Mouse (Mus musculus): Measurements from ENCODE around the gene Ly75. TPM values are rescaled to one million over a fixed set of nuclear protein-coding genes. Genes with fewer than 3 reads are reported as not detected.

Ly75 gene
- total RNA-seq, 4 experiments from 2014 or later = 0.84 to 1.1 (median 0.99) TPM

DNA sequence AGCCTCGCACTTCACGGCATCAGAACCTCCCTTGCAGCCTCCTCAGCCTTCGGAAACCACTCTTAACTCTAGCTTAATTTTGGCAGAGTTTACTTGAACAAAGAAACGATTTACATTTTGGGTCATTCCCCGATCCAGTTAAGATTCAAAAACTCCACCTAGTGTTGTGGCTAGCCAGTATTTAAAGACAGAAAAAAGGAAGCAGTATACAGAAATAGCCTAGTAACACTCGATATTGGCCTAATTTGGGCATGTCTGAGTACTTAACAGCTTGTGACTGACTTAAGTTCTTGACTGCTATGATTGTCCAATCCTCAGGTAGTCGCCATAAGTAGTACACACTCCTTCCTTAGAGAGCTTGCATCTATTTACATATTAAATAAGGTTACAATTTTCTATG, 56.2 kb downstream of the Ly75 start:
- DNase-seq (ENCODE audit: low spot score in 2 of 2) = no peak

DNA sequence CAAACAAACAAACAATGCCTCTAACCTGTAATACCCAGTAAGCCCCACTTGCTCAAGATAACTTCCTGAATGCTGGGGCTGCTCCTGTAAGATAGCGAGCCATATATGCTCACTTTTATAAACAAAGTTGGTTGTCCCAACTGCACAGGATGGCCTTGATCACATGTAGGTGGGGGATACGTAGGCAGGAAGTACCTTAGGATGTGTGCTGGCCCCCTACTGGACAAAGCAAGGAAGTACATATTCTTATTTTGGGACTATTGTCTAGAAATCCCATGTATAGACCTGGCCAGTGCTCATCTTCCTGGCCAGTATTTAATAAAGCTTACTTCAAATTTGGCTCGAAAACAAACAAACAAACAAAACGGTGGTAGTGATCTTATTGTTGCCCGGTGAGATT, 59.7 kb downstream of the Ly75 start:
- DNase-seq (ENCODE audit: low spot score in 2 of 2) = no peak

DNA sequence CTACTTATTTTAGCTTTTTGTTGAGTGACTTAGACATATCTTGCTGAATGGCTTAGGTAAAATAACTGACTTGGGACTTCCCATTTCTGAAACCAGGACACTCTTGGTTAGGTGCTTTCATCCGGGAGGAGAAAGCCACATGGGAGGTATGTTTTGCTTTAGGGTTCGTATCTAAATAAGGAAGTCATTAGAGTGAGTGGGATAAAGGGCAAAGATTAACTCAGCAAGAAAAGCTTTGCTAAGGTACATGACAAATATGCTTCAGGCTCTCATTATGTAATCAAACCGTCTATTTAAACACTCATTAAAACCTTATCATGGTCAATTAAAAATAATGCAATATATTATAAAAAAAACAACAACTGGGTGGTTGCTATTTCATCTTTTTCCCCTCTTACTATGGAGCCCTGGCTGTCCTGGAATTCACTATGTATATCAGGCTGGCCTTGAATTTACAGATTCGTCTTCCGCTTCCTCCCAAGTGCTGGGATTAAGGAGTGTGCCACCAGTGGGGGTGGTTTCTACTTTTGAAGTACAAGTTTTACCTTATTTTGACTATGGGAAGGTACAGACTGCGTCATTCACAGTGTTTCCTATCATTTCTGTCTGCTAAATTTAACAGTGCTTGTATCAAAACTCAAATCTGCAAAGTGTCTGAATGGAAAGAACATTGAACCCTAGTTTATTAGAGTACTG, 60.9 kb downstream of the Ly75 start:
- DNase-seq (ENCODE audit: low spot score in 2 of 2) = no peak

DNA sequence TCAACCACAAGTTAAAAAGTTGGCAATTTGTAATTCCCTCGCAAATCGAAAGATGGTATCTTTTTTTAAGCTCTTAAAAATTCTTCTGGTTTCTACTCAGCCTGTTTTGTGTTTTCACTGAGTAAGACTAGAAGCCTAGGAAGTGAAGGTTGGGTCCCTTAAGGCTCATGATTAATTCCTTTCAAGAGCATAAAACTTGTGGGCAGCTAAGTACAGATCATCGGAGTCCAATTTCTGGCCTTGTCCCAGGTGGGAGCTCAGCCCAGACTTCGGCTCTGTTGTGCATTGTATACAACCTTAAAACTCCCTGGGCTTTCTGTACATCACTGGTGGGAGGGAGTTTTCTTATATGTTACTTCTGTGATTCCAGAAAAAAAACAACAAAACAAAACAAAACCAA, 79.3 kb downstream of the Ly75 start:
- no peak for DNase-seq (ENCODE audit: low spot score in 2 of 2)

DNA sequence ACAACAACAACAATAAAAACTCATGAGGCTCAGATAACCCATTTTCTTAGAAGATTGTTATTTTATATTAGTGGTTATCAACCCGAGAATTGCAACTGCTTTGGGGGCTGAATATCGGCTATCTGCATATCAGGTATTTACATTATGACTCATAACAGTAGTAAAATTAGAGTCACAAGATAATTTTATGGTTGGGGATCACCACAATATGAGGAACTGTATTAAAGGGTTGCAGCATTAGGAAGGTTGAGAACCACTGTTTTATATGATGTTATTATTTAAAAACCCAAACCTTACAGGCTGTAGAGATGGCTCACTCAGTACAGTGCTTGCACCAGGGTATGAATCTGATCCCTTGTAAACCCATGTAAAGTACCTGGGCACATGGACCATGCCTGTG, 83.8 kb downstream of the Ly75 start:
- DNase-seq (ENCODE audit: low spot score in 2 of 2) = no peak

DNA sequence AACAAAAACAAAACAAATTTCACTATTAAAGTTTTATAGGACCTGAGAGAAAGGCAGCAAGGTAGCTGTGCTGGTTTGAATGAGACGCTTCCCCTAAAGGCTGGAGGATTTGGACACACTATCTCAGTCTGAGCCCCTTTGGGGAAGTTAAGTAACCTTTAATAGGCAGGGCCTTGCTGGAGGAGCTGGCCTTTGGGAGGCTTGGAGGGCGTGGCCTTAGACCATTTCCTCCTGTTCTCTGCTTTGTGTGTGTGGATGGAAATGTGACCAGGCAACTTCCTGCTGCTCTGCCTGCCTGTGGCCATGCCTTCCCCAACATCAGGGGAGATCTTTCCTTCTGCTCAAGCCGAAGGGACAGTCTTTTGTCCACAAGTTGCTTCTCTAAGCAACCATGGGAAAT, 84.8 kb downstream of the Ly75 start:
- DNase-seq (ENCODE audit: low spot score in 2 of 2) = no peak

DNA sequence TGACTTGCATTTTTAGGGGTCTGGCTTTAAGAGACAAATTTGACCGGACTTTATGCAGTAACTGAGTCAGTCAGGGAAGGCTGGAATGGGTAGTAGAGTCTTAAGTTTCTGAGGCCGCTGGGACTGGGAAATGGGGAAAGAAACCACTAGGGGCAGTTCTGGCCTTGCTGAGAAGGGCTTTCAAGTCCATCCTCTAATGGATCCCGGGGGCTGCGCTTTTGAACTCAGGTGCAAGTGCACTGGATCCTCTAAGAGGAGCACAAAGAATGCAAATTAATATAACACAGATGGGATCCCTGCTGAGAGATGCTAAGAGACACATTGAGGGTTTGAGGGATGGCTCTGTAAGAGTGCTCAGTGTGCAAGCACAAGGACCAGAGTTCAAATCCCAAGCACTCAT, 91.7 kb downstream of the Ly75 start:
- no peak for DNase-seq (ENCODE audit: low spot score in 2 of 2)

DNA sequence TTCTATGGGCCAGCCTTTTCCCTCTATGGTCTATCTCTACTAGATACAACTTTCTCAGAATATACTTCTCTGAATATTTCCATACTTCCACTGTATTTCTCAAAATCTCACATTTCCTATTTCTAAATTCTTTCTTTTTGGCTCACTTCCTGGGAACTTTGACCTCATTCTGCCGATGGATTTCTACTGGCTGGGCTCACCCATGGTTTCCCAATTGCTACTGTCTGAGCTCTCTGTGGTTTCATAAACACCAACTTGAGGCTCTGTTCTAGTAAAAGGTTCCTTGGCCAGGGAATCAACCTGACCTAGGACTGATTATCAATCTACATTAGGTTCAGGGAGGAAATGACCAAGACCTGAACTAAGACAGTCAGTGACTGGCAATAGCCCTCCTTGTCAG, 93.7 kb downstream of the Ly75 start:
- no peak for DNase-seq (ENCODE audit: low spot score in 2 of 2)

DNA sequence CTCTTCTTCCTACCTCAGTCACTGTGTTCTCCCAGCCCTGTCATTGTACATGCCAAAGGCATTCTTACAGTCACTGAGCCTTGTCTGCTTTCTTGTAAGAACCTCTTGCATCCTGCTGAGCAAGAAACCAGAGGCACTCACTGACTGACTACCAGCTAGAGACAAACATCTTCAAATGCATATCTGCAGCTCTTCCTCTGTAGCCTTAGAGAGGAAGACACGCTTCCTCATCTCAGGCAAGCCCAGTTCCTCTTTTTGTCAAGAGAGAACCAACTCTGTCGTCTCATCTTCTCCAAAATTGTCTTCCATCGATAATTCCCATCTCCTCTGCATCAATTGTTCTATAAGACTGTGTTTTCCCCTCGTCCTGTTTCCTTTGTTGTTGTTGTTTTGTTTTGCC, 94.5 kb downstream of the Ly75 start:
- no peak for DNase-seq (ENCODE audit: low spot score in 2 of 2)

DNA sequence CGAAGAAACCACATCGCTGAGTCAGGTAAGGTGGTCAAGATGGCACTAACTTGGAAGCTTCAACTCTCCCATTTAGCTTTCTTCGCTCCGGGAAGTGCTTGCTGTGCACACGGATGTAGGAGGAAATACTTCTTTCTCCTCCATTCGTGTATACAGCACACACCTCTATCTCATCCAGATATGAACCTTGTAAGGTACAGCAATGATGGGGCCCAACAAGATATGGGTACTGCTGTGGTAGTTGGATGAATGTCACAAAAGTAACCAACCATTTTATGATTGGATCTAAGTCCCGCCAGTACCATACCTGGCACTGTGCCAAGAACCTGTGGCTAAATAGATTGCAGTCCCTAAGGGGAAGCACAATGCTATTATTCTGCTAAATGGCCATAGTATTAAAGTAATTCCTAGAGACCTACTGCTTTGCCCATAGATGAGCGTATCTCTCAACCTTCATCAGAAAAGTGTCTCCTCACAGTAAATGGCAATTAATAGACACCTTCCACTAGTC, 97.9 kb downstream of the Ly75 start:
- no peak for DNase-seq (ENCODE audit: low spot score in 2 of 2)

DNA sequence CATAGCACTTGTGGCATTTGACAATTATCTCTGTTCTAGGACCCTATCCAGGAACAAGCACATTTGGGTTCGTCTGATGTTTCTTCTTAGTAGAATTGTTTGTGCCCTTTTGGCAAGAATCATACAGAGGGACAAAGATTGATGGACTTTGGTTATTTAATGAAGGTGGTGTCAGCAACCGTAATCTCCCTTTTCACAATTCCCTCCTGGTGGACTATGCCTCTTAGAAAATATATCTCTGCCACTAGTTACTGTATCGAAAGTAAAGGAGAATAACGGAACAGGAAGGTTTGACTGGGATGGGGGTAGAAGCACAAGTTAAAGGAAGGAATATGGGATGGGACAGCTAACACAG, 98.7 kb downstream of the Ly75 start, which contains the start of gene Cd302:
TSS of gene Cd302 (minus strand) at position 22 of the 355 bp plus-strand sequence.
- DNase-seq (ENCODE audit: low spot score in 2 of 2) = no peak

DNA sequence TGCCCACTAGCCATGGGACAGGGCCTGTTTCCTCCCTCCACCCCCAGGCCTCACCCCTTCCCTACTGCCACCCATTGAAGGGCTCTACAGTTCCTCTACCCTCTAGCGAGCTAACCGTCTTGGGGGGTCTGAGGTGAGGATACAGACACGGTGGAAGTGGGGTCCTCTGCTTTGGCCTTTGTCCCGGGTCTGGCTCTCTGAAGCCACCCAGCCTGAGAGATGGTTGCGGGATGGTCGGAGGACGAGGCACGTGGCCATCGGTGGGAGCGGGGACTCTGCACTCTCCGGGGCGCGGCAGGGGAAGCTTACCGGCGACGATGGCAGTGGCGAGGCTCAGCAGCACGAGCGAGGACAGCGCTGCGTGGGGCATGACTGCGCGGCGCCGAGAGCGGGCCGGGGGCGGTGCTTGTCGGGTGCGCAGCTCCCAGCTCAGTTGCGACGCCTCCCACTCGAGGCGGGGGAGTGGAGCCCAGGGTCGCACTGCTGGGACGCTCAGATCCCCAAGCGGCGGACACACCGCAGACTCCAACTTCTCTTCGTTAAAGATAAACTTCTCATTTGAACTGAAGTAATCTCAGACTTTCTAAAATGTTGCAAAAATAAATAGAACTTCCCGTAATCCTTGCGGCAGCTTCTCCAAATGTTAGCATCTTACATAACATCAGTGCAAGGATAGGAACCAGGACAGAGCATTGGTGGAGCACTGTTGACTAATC, 99.2 kb downstream of the Ly75 start:
- DNase-seq (ENCODE audit: low spot score in 2 of 2) = peak; percentile 53 to 65

DNA sequence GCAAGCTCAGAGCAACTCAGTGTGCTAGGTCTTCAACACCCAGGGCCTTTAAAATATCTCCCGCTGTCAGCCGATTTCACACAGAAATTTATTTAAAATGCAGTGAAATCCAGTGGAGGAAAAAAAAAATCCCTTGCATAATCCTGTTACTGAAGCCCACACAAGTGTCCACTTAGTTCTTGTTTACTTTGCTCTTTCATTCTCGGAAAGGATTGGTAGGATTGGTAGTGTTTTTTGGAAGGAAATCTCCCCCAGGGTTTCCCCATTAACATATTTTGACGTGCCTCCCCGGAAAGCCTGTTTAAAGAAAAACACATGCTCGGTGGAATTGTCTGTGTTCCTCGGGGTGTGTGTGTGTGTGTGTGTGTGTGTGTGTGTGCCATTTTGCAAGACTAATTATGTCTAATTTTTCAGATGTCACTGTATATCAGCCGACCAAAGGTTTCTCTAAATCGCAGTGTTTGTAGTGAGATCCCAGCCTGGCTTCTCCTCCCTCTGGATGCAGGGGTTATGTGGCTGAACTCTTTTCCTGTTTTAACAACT, 99.8 kb downstream of the Ly75 start:
- no peak for DNase-seq (ENCODE audit: low spot score in 2 of 2)

DNA sequence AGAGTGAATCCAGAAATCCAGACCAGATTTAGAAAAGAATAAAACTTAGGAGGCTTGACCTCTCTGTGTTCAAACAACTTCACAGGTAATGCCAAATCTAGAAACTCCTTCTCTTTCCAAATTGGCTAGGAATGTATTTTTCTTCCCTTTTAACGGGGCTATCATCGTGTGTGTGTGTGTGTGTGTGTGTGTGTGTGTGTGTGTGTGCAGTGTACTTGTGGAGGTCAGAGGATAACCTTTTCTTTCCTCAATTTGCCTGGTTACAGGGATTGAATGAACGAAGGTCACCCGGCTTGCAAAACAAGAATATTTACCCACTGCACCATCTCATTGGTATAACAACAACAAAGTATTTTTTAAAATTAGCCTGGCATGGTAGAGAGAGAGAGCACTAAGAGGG, 100.5 kb downstream of the Ly75 start:
- no peak for DNase-seq (ENCODE audit: low spot score in 2 of 2)

DNA sequence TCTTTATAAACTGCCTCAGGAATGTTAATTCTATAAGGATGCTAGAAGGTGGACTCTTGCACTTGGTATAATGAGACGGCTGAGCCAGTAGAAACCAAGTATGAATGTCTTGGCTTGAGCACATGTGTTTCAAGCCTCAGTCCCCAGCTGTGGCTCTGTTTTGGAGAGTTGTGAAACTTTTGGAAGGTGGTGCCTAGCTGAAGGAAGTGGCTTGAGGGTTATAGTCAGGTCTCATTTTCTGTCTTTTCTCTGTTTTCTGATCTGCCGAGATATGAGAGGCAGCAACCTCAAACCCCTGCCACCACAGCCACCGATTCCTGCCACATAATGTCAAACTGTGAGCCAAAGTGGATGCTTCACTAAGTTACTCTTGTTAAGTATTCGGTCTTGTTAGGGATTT, 104.5 kb downstream of the Ly75 start:
- DNase-seq (ENCODE audit: low spot score in 2 of 2) = no peak

DNA sequence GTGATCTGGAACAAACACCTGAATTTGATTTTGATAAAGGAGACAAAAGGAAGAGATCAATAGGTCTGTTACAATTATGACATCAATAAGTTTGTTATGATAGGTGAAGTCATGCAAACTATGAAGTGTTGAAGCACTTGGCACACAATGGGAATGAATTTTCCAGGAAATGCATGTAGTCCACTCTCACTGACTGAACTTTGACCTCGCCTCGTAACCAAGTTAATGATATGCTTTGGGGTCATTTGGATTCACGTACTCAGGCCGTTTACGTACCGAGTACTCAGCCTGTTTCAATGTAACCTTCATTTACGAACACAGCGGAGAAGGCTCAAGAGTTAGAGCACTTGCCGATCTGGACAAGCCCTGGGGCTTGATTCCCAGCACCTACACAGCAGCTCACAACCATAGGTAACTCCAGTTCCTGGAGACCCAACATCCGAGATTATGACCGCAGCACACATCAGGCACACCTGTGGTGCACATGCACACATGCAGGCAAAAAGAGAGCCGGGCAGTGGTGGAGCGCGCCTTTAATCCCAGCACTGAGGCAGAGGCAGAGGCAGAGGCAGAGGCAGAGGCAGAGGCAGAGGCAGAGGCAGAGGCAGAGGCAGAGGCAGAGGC, 113.1 kb downstream of the Ly75 start:
- DNase-seq (ENCODE audit: low spot score in 2 of 2) = no peak

DNA sequence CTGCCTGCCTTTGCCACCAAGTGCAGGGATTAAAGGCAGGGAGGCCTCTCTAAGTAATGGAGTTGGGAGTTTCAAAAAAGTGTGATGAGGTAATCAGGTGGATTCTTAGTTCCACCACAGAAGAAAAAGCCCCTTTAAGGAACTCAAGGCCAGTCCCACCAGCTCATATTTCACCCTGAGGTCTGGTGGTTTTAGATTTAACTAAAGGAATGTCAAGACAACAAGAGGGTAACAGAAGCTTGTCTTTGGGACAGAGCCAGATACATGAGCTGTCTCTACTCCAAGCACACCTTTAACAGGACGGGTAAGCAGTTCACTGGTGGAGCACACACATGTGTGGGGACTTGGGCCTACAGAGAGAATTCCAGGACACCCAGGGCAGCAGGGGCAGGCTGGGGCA, 115.5 kb downstream of the Ly75 start:
- DNase-seq (ENCODE audit: low spot score in 2 of 2) = no peak

DNA sequence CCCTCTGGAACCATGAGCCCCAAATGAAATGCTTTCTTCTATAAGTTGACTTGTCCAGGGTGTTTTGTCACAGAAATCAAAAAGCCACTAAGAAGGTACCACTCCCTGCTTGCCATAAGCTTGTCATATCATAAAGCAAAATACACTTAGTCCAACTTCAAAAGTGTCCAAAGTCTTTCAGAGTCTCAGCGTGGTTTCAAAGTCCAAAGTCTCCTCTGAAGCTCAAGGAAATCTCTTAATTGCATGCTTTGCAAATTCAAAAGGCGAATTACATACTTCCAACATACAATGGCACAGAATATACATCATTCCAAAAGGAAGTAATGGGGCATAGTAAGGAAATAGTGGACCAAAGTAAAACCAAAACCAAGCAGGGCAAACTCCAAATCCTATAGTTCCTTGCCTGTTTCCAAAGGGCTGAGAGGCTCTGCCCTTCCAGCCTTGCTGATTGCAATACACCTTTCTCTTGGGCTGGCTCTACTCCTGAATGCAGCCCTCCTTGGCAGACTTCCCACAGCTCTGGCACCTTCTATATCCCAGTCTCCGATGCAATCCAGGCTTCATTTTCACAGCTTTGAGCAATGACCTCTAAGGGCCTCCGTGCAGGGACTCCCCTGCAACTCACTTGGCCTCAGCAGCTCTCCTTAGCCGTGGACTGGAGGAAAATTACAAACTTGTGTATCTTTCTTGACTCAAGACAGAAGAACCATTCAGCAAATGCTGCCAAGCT, 122.3 kb downstream of the Ly75 start:
- no peak for DNase-seq (ENCODE audit: low spot score in 2 of 2)

DNA sequence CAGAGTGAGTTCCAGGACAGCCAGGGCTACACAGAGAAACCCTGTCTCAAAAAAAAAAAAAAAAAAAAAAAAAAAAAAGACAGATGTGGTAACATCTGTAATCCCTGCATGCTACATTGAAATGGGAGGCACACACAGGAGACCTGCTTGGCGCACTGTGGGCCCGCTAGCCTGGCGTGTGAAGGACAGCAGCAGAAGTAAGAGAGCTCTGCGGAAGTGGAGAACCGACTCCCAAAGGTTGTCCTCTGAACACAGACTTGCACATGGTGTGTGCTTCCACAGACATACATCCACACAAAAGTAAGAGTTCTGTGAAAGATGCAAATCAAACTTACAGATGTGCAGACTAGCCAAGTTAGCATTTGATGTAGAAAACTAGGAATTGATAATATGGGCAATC, 123.9 kb downstream of the Ly75 start:
- no peak for DNase-seq (ENCODE audit: low spot score in 2 of 2)

DNA sequence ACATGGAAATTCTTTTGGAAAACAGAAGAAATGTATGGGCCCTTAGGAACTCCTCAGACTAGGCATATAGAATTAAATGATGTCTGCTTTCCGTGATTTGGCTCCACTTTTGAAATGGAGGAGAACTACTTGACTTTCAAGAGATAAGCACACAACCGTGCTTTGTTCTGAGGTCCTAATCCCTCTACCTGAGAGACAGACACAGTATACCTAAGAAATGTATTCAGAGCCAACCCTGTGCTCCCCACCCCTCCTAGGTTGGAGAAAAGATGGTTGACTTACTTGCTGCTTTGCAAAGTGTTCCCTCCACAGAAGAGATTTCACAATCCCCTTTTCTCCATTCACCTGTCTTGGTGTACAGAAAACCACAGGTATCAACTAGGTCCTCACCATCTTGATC, 126.4 kb downstream of the Ly75 start:
- no peak for DNase-seq (ENCODE audit: low spot score in 2 of 2)

DNA sequence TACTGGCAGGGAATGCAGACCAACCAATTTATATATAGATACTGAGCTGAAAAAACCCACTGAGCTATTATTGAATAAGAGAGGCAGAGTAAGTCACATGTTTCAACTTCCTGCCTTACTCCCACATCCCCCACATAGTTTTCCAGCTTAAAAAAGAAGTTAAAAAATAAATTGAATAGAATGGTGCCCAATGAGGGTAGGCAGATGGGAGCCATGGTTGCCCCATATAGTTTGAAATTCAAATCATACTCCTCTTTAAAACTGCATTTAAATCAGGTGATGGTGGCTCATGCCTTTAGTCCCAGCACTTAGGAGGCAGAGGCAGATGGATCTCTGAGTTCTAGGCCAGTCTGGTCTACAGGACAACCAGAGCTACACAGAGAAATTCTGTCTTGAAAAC, 129.6 kb downstream of the Ly75 start:
- DNase-seq (ENCODE audit: low spot score in 2 of 2) = peak in 1 of 2 experiments; percentile 17

DNA sequence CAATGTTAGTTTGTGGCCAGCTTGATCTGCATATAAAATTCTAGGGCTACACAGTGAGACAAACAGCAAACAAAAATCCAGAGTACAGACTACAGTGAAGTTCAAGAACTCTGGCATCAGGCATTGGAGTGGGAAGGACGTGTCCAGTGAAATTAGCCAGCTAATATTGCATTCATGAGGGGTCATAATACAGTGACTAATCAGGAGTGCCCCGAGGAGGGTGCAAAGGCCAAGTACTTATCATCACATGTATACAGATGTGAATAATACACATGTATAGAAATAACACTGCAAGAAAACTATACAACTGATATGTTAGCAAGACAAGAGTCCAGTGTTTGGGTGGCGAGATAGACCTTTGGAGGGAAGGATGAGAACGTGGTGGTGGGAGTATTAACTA, 130.3 kb downstream of the Ly75 start:
- no peak for DNase-seq (ENCODE audit: low spot score in 2 of 2)
